Mouse (Mus musculus) heart, embryonic 14.5 days (tissue): Measurements from ENCODE around the gene Tysnd1. TPM values are rescaled to one million over a fixed set of nuclear protein-coding genes. Genes with fewer than 3 reads are reported as not detected.

Experiments
- ATAC-seq: fragments of 200-750 bp; cut with Nextera tagmentation; 2 replicates; pipeline ENCODE4 v1.8.0; 2017; ENCODE audit warnings: low read depth, moderate TSS enrichment; ENCODE audit not compliant: insufficient number of reproducible peaks, insufficient read depth, low FRiP score
- H3K27ac ChIP-seq, 2 experiments: fragments of 200-500 bp in 1 of 2; fragments of 300-500 bp in 1 of 2; sonication (generic) in 1 of 2; replicated peaks in 1 of 2; 2 replicates each; pipeline ENCODE4 v1.5.1; 2012 to 2014; ENCODE audit warnings: low read depth in 2 of 2, low read length in 2 of 2, control low read depth in 1 of 2, mild to moderate bottlenecking in 1 of 2, mixed read lengths in 1 of 2; ENCODE audit not compliant: control insufficient read depth in 1 of 2, insufficient read depth in 1 of 2
- H3K27me3 ChIP-seq: fragments of 300-500 bp; sonication (generic); 2 replicates; pipeline ENCODE4 v1.6.1; 2014; ENCODE audit warnings: mild to moderate bottlenecking, low read length, control low read depth; ENCODE audit not compliant: control insufficient read depth, insufficient read depth
- H3K36me3 ChIP-seq: fragments of 300-500 bp; sonication (generic); 2 replicates; pipeline ENCODE4 v1.6.1; 2014; ENCODE audit warnings: mild to moderate bottlenecking, control low read depth, low read length, mixed read lengths; ENCODE audit not compliant: control insufficient read depth, insufficient read depth
- H3K4me1 ChIP-seq, 2 experiments: fragments of 200-500 bp in 1 of 2; fragments of 300-500 bp in 1 of 2; sonication (generic) in 1 of 2; 2 replicates each; pipeline ENCODE4 v1.6.1; 2012 to 2014; ENCODE audit warnings: low read length in 2 of 2, control low read depth in 1 of 2, mixed read lengths in 1 of 2; ENCODE audit not compliant: control insufficient read depth in 2 of 2, insufficient read depth in 2 of 2
- H3K4me2 ChIP-seq: fragments of 300-500 bp; sonication (generic); 2 replicates; pipeline ENCODE4 v1.6.1; 2014; ENCODE audit warnings: mild to moderate bottlenecking, low read length
- H3K4me3 ChIP-seq, 2 experiments: fragments of 200-500 bp in 1 of 2; fragments of 300-500 bp in 1 of 2; sonication (generic) in 1 of 2; 2 replicates each; pipeline ENCODE4 v1.5.1; 2012 to 2014; ENCODE audit warnings: low read length in 2 of 2, mild to moderate bottlenecking in 2 of 2, control low read depth in 1 of 2, low read depth in 1 of 2, moderate library complexity in 1 of 2; ENCODE audit not compliant: control insufficient read depth in 1 of 2, insufficient read depth in 1 of 2
- H3K9ac ChIP-seq: fragments of 300-500 bp; sonication (generic); 2 replicates; pipeline ENCODE4 v1.6.1; 2014; ENCODE audit warnings: mild to moderate bottlenecking, low read length
- H3K9me3 ChIP-seq: fragments of 300-500 bp; sonication (generic); 2 replicates; pipeline ENCODE4 v1.6.1; 2016; ENCODE audit warnings: low read length, control low read depth; ENCODE audit not compliant: control insufficient read depth
- WGBS: fragments of 180-500 bp; shearing (Covaris S2); extraction: QIAGEN DNeasy Blood & Tissue Kit; methylation state at CpG from one replicate; pipeline ENCODE4 v1.1.7; 2014; 5-methylcytosine and 5-hydroxymethylcytosine counted together
- polyA plus RNA-seq: library from polyadenylated mRNA; unstranded; fragments of >200 nt; fragmentation: Nextera tagmentation; extraction: Ambion mirVana; gene quantifications from 2 replicates; pipeline ENCODE4 v1.2.1, GENCODE M21; 2014

The Tysnd1 gene
- polyA plus RNA-seq, 1 experiment from 2014 or later: 27.5 TPM

DNA sequence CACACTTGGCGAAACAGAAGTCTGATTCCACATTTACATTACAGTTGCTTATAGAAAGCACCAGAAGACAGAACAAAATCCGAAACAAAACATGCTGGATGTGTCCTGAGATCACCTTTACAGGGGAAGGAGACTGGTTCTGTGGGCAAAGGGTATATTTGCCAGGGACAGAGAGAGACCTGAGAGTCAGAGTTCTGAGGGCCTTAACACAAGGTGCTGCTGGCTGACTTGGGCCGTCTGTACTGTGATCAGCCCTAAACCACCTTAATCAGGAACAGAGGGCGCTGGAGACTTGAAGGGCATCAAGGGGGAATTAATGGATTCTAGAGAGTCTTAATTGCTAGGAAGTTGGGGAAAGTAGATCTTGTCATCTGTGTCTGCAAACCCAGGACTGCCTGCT, 1.8 kb upstream of the Tysnd1 start:
- no peak overlapping the region for H3K4me3 ChIP-seq
- peaks cover 59% of the 10 kb centered on the region for H3K36me3 ChIP-seq
- ATAC-seq: no peak
- H3K4me1 ChIP-seq: peaks cover 0 to 14% of the 10 kb centered on the region in 2 experiments; a peak in 3 of 4 replicates
- WGBS: 74% methylated on average over 4 of the region's 4 CpGs
- no peaks in the 10 kb centered on the region for H3K27me3 ChIP-seq
- H3K9ac ChIP-seq: no peak overlapping the region
- no peak overlapping the region for H3K27ac ChIP-seq
- no peaks in the 10 kb centered on the region for H3K9me3 ChIP-seq
- H3K4me2 ChIP-seq: no peak overlapping the region

DNA sequence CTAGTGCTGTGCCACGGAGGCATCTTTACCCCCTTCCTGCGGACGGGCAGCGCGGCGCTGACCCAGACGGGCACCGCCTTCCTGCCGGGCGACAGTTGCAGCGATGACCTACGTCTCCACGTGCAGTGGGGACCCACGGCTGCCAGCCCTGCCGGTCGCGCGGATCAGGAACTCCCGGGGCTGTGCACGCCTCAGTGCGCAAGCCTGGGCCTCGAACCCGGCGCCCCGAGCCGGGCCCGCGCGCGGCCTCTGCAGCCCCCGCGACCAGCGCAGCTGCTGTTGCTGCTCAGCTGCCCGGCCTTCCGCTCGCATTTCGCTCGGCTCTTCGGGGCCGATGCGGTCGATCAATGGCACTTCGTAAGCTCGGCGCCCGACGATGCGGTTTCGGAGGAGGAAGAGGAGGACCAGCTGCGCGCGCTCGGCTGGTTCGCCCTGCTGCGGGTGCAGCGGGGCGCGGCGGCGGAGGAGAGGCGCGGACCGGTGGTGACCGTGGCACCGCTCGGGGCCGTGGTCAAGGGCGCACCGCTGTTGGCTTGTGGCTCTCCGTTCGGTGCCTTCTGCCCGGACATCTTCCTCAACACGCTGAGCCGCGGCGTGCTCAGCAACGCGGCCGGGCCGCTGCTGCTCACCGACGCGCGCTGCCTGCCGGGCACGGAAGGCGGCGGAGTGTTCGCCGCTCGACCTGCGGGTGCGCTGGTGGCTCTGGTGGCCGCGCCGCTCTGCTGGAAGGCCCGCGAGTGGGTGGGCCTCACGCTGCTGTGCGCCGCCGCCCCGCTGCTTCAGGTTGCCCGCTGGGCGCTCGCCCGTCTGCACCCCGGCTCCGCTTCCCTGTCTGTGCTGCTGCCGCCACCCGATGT, 617 bp downstream of the Tysnd1 start:
- ATAC-seq: peak; percentile 16
- Histone ChIP-seq H3K36me3 (peaks cover 44% of the 10 kb centered on the region), H3K9me3 (no peaks in the 10 kb centered on the region), H3K27me3 (no peaks in the 10 kb centered on the region), H3K9ac (peak overlapping the region; percentile 88), H3K27ac (no peak overlapping the region), H3K4me1 (peaks cover 0 to 14% of the 10 kb centered on the region in 2 experiments; a peak in 3 of 4 replicates), H3K4me2 (peak overlapping the region; percentile 100), H3K4me3 (peak overlapping the region; percentile 79 to 98)
- under 1% methylated on average over 103 of the region's 111 CpGs for WGBS

DNA sequence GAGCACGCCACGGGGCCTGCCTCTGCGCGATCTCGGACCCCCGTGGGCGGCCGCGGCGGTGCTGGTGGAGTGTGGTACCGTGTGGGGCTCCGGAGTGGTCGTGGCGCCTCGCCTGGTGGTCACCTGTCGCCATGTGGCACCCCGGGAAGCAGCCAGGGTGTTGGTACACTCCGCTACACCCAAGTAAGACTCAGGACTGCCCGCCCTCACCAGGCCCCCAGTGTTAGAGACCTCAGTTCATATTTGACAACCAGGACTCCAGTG, 1.2 kb downstream of the Tysnd1 start:
- 4% methylated on average over 19 of the region's 19 CpGs for WGBS
- no peaks in the 10 kb centered on the region for H3K27me3 ChIP-seq
- H3K4me3 ChIP-seq: peak overlapping the region; percentile 79 to 98
- peak overlapping the region; percentile 100 for H3K4me2 ChIP-seq
- H3K36me3 ChIP-seq: peaks cover 38% of the 10 kb centered on the region
- peak overlapping the region; percentile 88 for H3K9ac ChIP-seq
- no peaks in the 10 kb centered on the region for H3K9me3 ChIP-seq
- no peak for ATAC-seq
- H3K27ac ChIP-seq: no peak overlapping the region
- H3K4me1 ChIP-seq: peaks cover 0 to 14% of the 10 kb centered on the region in 2 experiments; a peak in 3 of 4 replicates

DNA sequence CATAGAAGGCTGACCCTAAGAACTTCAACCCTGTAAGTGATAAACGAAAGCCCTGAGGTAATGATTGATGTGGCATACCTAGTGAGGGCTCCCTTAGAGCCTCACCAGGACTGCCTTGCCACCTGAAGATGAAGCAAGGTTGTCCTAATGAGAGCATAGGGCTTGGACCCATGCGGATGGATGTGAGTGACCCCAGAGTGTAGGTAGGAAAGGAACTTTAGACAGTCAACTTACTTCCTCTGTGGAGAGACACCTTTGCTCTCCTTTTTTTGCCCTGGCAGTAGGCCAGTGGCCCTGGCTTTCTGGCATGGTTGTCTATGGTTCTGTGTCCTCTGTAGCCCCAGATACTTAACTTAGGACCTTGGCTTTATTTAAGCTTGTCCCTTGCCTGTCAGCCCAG, 1.7 kb downstream of the Tysnd1 start:
- H3K4me2 ChIP-seq: peak overlapping the region; percentile 100
- H3K9me3 ChIP-seq: no peaks in the 10 kb centered on the region
- no peak overlapping the region for H3K27ac ChIP-seq
- no peaks in the 10 kb centered on the region for H3K27me3 ChIP-seq
- ATAC-seq: no peak
- H3K4me3 ChIP-seq: peak overlapping the region; percentile 79 to 98; a peak in 3 of 4 replicates
- peaks cover 0 to 14% of the 10 kb centered on the region in 2 experiments; a peak in 3 of 4 replicates for H3K4me1 ChIP-seq
- H3K9ac ChIP-seq: peak overlapping the region; percentile 88
- peaks cover 36% of the 10 kb centered on the region for H3K36me3 ChIP-seq
- 68% methylated on average over 2 of the region's 2 CpGs for WGBS

DNA sequence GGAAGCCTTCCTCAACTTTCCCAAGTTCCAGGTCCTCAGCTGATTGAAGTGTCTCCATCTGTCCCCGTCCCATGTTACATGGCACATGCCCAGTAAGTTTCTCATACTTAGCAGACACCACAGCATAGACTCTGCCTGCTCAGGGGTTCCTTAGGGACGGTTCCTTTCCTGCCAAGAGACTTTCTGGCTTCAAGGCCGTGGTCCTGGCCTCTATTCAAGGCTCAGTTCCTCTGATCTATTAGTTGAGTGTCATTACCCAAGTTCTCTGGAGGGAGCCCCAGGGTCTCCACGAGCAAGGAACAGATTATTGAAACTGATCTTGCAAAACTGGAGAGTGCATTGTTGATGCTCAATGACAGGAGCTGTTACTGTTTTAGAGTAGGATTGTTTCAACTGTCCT, 9.3 kb downstream of the Tysnd1 start:
- Histone ChIP-seq H3K4me1 (no peaks in the 10 kb centered on the region), H3K4me2 (no peak overlapping the region), H3K27me3 (no peaks in the 10 kb centered on the region), H3K27ac (no peak overlapping the region), H3K36me3 (peaks cover 26% of the 10 kb centered on the region), H3K9ac (no peak overlapping the region), H3K9me3 (no peaks in the 10 kb centered on the region), H3K4me3 (no peak overlapping the region)
- 86% methylated on average over 4 of the region's 4 CpGs for WGBS
- ATAC-seq: no peak

DNA sequence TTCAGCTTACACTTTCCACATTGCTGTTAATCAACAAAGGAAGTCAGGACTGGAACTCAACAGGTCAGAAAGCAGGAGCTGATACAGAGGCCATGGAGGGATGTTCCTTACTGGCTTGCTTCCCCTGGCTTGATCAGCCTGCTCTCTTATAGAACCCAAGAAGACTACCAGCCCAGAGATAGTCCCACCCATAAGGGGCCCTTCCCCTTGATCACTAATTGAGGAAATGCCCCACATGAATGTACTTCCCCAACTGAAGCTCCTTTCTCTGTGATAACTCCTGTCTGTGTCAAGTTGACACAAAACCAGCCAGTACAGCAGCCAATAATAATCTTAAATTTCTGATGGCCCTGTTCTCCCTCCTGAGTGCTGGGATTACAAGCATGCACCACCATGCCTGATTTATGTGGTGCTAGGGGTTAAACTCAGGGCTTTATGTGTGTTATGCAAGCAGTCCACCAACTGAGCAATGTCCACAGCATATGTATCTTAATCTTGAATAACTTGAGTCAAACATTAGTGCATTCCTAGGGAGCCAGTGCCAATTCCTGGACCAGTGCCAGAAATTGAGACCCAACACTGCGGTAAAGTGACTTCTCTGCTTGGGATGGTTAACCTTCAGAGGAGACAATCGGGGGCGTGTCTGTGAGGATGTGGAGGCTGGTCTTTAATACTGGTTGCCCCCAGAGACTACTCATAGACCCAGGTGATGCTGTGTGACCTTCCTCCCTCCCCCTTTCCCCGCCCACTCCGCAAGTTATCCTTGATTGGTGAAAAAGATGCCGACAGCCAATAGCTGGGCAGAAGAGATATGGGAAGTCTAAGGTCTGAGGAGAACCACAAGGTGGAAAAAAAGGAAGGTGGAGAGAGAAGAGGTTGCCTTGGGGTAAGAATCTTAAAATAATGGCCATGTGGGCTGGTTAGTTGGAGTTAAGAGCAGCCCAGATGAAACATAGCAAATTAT, 11.4 kb downstream of the Tysnd1 start:
- no peaks in the 10 kb centered on the region for H3K9me3 ChIP-seq
- no peak overlapping the region for H3K4me3 ChIP-seq
- 67% methylated on average over 6 of the region's 6 CpGs for WGBS
- no peak overlapping the region for H3K9ac ChIP-seq
- H3K4me1 ChIP-seq: no peaks in the 10 kb centered on the region
- no peaks in the 10 kb centered on the region for H3K27me3 ChIP-seq
- ATAC-seq: no peak
- H3K4me2 ChIP-seq: no peak overlapping the region
- no peak overlapping the region for H3K27ac ChIP-seq
- peaks cover 26% of the 10 kb centered on the region for H3K36me3 ChIP-seq

DNA sequence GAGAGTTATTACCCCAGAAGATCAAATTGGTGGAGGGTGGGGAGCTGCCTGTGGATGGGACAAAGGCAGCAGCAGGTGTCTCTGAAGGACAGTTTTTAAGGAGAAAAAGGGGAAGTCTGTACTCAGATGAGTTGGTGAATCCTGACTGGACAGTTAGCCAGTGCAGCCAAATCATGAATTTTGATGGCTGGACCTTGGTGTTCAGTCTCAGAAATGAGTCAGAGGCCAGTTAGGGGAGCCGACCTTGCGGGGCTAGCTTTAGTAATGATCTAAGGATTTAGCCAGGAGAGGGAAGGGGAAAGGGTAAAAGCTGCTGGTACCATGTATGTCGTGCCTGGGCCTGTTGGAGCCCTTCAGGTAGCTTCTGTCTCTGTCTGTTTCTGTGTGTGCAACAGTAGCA, 18.3 kb downstream of the Tysnd1 start:
- no peak for ATAC-seq
- Histone ChIP-seq H3K27ac (no peak overlapping the region), H3K4me1 (peaks cover 11 to 12% of the 10 kb centered on the region in 2 experiments), H3K9me3 (no peaks in the 10 kb centered on the region), H3K4me2 (no peak overlapping the region), H3K4me3 (no peak overlapping the region), H3K36me3 (no peaks in the 10 kb centered on the region), H3K27me3 (no peaks in the 10 kb centered on the region), H3K9ac (no peak overlapping the region)
- 73% methylated on average over 3 of the region's 3 CpGs for WGBS
